Mouse (Mus musculus): ENCODE data around the gene S100a5. TPM values are rescaled to one million over a fixed set of nuclear protein-coding genes. Genes with fewer than 3 reads are reported as not detected.
A peak's percentile ranks its signal among the peaks of the same experiment; 100 is the strongest.

Gene S100a5
- polyA plus RNA-seq, 1 experiment from 2014 or later = not detected

- Histone ChIP-seq H3K36me3 (replicated peaks) (no peaks in the 10 kb centered on the region), H3K27me3 (ENCODE audit: poor library complexity, severe bottlenecking) (peaks cover 17% of the 10 kb centered on the region), H3K27ac (no peak overlapping the region), H3K9me3 (no peaks in the 10 kb centered on the region), H3K4me3 (no peak overlapping the region), H3K4me1 (peaks cover 14% of the 10 kb centered on the region)
- DNase-seq (ENCODE audit: extremely low spot score, low spot score) = peak; percentile 47
- 10% methylated on average over 7 of the region's 7 CpGs for WGBS
Observed at GRCm38 (mm10) chr3:90615415-90615814, 7.1 kb downstream of the S100a5 start.

- no peak overlapping the region for H3K4me3 ChIP-seq
- peaks cover 14% of the 10 kb centered on the region for H3K4me1 ChIP-seq
- H3K27ac ChIP-seq = no peak overlapping the region
- WGBS = 91% methylated on average over 1 of the region's 1 CpGs
- no peaks in the 10 kb centered on the region for H3K36me3 ChIP-seq (replicated peaks)
- peaks cover 17% of the 10 kb centered on the region for H3K27me3 ChIP-seq (ENCODE audit: poor library complexity, severe bottlenecking)
- no peak for DNase-seq (ENCODE audit: extremely low spot score, low spot score)
- no peaks in the 10 kb centered on the region for H3K9me3 ChIP-seq
Observed at GRCm38 (mm10) chr3:90615911-90616310, 7.6 kb downstream of the S100a5 start.

DNA sequence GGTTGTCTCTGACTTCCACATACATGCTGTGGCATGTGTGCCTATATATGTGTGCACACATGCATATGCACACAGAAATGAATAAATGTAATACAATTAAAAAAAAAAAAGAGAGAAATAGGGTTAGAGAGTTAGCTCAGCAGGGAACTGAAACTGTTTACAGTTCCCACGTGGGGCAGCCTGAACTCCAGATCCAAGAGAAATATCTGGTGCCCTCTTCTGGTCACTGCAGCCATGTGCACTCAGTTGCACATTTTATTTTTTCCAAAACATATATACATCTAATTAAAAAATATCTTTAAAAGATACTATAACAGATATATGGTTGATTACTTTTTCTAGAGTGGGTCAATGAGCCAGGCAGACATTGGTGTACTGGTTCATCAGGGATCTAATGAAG is 9.3 kb downstream of the S100a5 start:
- Histone ChIP-seq H3K4me1 (peaks cover 13% of the 10 kb centered on the region), H3K4me3 (no peak overlapping the region), H3K9me3 (no peaks in the 10 kb centered on the region), H3K36me3 (replicated peaks) (no peaks in the 10 kb centered on the region), H3K27ac (no peak overlapping the region), H3K27me3 (ENCODE audit: poor library complexity, severe bottlenecking) (peaks cover 17% of the 10 kb centered on the region)
- no peak for DNase-seq (ENCODE audit: extremely low spot score, low spot score)
- 15% methylated on average over 1 of the region's 1 CpGs for WGBS

DNA sequence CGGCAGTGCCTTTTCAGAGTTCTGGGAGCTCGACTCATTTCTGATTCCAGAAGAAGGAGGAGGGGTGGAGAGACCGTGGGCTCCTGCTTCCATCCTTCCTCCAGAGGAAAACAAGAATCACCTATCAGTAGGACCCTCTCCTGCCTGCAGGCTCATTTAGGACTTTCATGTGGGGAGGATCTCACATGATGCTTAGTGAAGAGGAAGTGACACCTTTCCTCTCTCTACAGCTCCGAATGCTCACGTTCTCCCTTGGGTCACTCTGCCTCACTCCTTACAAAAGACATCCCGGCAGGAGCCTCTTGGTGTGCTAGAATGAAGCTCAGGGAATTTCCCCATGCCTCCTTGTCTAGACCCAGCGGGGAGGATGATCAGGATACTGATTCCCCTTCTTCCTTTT is 13.2 kb downstream of the S100a5 start:
- DNase-seq (ENCODE audit: extremely low spot score, low spot score) = no peak
- no peaks in the 10 kb centered on the region for H3K9me3 ChIP-seq
- no peak overlapping the region for H3K27ac ChIP-seq
- H3K4me1 ChIP-seq = peaks cover 26% of the 10 kb centered on the region
- H3K4me3 ChIP-seq = no peak overlapping the region
- WGBS = 59% methylated on average over 7 of the region's 7 CpGs
- H3K36me3 ChIP-seq (replicated peaks) = no peaks in the 10 kb centered on the region
- H3K27me3 ChIP-seq (ENCODE audit: poor library complexity, severe bottlenecking) = no peaks in the 10 kb centered on the region

- Histone ChIP-seq H3K4me3 (no peak overlapping the region), H3K36me3 (replicated peaks) (no peaks in the 10 kb centered on the region), H3K27me3 (ENCODE audit: poor library complexity, severe bottlenecking) (no peaks in the 10 kb centered on the region), H3K27ac (peak overlapping the region; percentile 60; the same call in 1 of the 2 replicates), H3K4me1 (peaks cover 26% of the 10 kb centered on the region), H3K9me3 (no peaks in the 10 kb centered on the region)
- 34% methylated on average over 2 of the region's 2 CpGs for WGBS
- peak; percentile 40 for DNase-seq (ENCODE audit: extremely low spot score, low spot score)
Observed at GRCm38 (mm10) chr3:90623435-90624071, 15.2 kb downstream of the S100a5 start.

DNA sequence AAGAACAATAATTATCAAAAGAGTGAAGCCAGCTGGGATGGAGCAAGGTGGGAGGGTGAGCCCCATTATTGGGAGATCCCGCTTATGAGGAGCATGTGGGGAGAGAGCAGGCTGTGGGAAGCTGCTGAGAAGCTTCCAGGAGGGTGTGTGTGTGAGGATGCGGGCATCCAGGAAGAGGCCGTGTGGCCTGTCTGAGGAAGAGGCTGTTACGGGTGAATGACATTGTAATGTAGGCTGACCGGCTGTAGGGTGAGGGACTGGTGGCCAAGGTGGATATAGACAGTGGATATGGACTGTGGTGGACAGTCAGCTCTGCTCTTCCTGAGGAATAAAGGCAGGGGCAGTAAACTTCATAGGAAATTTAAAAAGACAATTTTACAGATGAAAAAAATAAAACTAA is 17.2 kb downstream of the S100a5 start:
- Histone ChIP-seq H3K4me3 (no peak overlapping the region), H3K27me3 (ENCODE audit: poor library complexity, severe bottlenecking) (no peaks in the 10 kb centered on the region), H3K27ac (0 out of 2 replicates have a peak overlapping the region, but pooled peaks have one; percentile 6), H3K36me3 (replicated peaks) (no peaks in the 10 kb centered on the region), H3K4me1 (peaks cover 26% of the 10 kb centered on the region), H3K9me3 (no peaks in the 10 kb centered on the region)
- no peak for DNase-seq (ENCODE audit: extremely low spot score, low spot score)
- 85% methylated on average over 5 of the region's 5 CpGs for WGBS

DNA sequence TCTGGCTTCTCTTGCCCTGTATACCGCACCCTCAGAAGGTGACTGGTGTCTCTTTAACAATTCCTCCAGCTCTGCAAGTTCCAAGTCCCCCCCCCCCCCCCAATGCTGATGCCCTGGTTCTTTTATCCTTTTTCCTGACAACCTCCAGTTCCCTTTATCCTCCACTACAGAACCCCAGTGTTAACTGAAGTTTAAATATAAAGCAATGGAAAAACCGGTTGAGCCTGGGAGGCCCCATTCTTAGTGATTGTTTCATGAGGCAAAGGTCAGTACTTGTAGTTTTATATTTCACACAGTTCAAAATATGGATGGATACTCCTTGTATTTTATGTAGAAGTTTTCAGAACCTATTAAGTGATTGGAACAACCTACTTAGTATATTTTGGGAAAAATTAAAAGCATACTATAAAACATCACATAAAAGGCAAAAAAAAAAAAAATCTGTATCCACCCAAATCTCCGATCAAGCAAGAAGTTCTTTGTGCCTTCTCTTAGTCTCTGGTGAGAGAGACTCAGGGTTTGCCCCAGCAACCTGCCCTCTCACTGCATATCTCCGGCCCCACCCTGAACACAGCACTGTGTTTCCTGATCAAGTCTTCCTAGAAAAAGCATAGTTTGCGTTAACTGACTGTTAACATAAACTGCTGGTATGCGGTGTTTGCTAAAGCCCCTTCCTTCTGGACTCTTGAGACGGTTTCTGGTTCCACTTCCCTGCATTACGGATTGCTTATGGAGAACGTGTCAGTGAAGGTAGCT is 18.1 kb downstream of the S100a5 start:
- Histone ChIP-seq H3K27me3 (ENCODE audit: poor library complexity, severe bottlenecking) (no peaks in the 10 kb centered on the region), H3K4me1 (peaks cover 26% of the 10 kb centered on the region), H3K27ac (no peak overlapping the region), H3K4me3 (no peak overlapping the region), H3K36me3 (replicated peaks) (no peaks in the 10 kb centered on the region), H3K9me3 (no peaks in the 10 kb centered on the region)
- WGBS = 83% methylated on average over 9 of the region's 9 CpGs
- DNase-seq (ENCODE audit: extremely low spot score, low spot score) = no peak

DNA sequence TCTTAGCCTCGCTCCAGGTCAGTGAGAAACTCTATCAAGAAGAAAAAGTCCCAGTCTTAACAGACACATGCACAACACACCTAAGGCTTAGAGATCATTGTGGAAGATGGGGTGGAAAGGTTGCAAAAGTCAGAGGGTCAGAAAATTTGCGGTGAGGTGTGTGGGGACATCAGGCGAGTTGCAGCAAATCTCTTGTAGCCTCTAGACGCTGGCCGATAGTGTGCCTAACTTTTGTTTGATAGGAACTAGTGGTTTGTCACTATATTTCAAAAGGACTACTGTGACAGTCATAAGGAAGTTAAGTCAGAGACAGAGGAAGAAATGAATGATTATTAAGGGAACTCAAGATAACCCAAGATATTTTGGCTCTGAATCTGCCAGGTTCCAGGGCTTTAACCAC is 19.0 kb downstream of the S100a5 start:
- peaks cover 26% of the 10 kb centered on the region for H3K4me1 ChIP-seq
- H3K9me3 ChIP-seq = no peaks in the 10 kb centered on the region
- no peak for DNase-seq (ENCODE audit: extremely low spot score, low spot score)
- no peak overlapping the region for H3K27ac ChIP-seq
- H3K27me3 ChIP-seq (ENCODE audit: poor library complexity, severe bottlenecking) = no peaks in the 10 kb centered on the region
- H3K36me3 ChIP-seq (replicated peaks) = no peaks in the 10 kb centered on the region
- no peak overlapping the region for H3K4me3 ChIP-seq
- 92% methylated on average over 5 of the region's 5 CpGs for WGBS

- no peaks in the 10 kb centered on the region for H3K36me3 ChIP-seq (replicated peaks)
- no peak for DNase-seq (ENCODE audit: extremely low spot score, low spot score)
- H3K27ac ChIP-seq = no peak overlapping the region
- no peaks in the 10 kb centered on the region for H3K27me3 ChIP-seq (ENCODE audit: poor library complexity, severe bottlenecking)
- no peak overlapping the region for H3K4me3 ChIP-seq
- whole genome bisulfite sequencing = 73% methylated on average over 4 of the region's 4 CpGs
- H3K4me1 ChIP-seq = peaks cover 25% of the 10 kb centered on the region
- H3K9me3 ChIP-seq = no peaks in the 10 kb centered on the region
Observed at GRCm38 (mm10) chr3:90627807-90628206, 19.5 kb downstream of the S100a5 start.

GRCm38 (mm10) chr3:90629298-90629697 is 21.0 kb downstream of the S100a5 start:
- no peak overlapping the region for H3K4me3 ChIP-seq
- H3K27me3 ChIP-seq (ENCODE audit: poor library complexity, severe bottlenecking) = no peaks in the 10 kb centered on the region
- 82% methylated on average over 2 of the region's 2 CpGs for WGBS
- H3K4me1 ChIP-seq = peaks cover 11% of the 10 kb centered on the region
- no peaks in the 10 kb centered on the region for H3K36me3 ChIP-seq (replicated peaks)
- no peak overlapping the region for H3K27ac ChIP-seq
- no peaks in the 10 kb centered on the region for H3K9me3 ChIP-seq
- no peak for DNase-seq (ENCODE audit: extremely low spot score, low spot score)

DNA sequence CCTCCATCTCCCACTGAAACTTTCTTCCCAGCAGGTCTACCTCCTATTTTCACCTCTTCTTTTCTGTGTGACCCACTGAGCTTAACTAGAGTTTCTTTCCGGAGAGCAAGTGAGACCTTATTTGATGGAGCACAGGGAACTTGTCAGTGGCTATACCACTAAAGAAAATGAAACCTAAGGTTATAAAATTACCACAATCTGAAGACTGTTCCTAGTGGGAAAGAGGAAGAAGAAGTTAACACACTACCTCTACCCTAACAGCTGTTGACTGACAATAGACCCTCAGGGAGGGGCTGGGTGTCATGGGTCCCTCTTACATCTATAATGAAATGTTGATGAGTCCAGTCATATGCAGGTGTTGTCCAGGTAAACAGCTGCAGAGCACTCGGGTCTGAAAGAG is 23.7 kb downstream of the S100a5 start:
- no peak for DNase-seq (ENCODE audit: extremely low spot score, low spot score)
- WGBS = 78% methylated on average over 2 of the region's 2 CpGs
- Histone ChIP-seq H3K27me3 (ENCODE audit: poor library complexity, severe bottlenecking) (no peaks in the 10 kb centered on the region), H3K9me3 (no peaks in the 10 kb centered on the region), H3K36me3 (replicated peaks) (no peaks in the 10 kb centered on the region), H3K4me3 (no peak overlapping the region), H3K27ac (no peak overlapping the region), H3K4me1 (no peaks in the 10 kb centered on the region)

DNA sequence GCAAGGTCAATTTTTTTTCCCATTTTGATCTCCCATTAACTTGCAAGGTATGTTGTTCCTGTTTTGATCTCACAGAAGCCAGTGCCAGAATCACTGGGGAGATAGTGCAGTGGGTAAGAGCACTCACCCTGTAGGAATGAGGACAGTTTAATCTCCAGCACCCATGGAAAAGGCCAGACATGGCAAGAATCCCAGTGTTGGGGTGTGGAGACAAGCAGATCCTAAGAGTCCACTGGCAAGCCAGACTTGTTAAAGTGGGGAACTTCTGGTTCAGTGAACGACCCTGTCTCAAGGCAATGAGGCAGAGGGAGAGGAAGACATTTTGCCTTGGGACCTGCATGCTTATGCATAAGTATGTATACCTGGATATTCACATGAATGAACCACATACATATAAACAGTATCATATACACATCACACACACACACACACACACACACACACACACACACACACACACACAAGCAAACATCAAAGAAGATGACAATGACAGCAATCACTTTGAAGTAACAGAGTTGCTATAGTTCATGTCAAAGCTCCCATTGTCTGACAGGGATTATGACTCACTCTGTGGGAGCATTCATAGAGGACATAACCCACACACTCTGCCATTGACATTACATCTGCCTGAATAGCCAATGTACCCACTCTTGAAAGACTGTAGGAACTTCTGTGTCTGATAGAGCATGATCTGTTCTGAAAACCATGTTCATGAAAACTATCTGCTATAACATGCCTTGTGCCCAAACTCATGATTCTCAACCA is 30.4 kb downstream of the S100a5 start:
- no peak overlapping the region for H3K4me3 ChIP-seq
- DNase-seq (ENCODE audit: extremely low spot score, low spot score) = no peak
- H3K9me3 ChIP-seq = no peaks in the 10 kb centered on the region
- no peaks in the 10 kb centered on the region for H3K4me1 ChIP-seq
- WGBS = 82% methylated on average over 1 of the region's 1 CpGs
- no peaks in the 10 kb centered on the region for H3K27me3 ChIP-seq (ENCODE audit: poor library complexity, severe bottlenecking)
- no peak overlapping the region for H3K27ac ChIP-seq
- H3K36me3 ChIP-seq (replicated peaks) = no peaks in the 10 kb centered on the region

Data from forebrain, embryonic 10.5 days (tissue).